Mouse (Mus musculus): ENCODE measurements around the gene Sbf2.

- no peak for TF ChIP-seq EP300 (IDR thresholded peaks at IDR 0.05; ENCODE audit: low read depth)
- TF ChIP-seq CTCF (IDR thresholded peaks at IDR 0.05; ENCODE audit: low read depth): no peak
These were observed 352.9 kb downstream of the Sbf2 start for GRCm38 (mm10) chr7:110261807-110262206.

All from heart, postnatal 0 days (tissue).